Mouse (Mus musculus): Measurements from ENCODE around the gene Zfp566.

Zfp566 gene

DNA sequence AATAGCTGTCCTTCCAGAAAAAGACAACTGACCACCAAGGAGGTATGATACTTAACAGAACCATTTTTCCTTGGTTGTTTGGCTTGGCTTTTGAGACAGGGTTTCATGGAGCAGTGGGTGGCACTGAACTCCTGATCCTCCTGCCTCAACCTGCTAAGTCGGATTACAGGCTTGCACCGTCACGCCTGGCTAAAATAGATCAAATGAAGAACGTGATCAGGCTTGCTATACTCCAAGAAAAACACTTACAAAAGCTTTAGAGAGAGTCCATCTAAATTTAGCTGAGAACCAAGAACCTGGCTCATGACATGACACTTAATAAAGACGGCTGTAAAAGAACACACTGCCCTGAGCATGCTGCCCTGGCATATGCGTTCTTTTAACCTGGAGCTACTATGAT lies 30.0 kb downstream of the Zfp566 start:
- DNase-seq (ENCODE audit: low read depth, low spot score) = no peak

DNA sequence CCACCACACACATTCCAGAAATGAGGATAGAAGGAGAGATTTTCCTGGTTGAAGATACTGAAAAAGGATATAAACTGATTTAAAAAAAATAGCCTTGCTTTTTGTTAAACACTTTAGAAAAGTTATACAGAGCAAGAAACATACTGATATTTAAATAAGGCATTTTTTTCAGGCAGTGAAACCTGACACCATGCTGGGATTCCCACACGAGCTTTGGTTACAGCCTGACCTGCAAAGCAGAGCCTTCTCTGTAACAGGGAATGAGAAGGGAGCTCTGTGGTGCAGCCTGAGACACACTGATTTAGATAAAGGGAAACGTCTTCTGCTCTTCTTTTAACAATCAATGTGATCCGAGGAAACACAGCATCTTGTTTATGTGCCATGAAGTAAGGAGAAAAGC lies 36.7 kb downstream of the Zfp566 start:
- no peak for DNase-seq (ENCODE audit: low read depth, low spot score)

DNA sequence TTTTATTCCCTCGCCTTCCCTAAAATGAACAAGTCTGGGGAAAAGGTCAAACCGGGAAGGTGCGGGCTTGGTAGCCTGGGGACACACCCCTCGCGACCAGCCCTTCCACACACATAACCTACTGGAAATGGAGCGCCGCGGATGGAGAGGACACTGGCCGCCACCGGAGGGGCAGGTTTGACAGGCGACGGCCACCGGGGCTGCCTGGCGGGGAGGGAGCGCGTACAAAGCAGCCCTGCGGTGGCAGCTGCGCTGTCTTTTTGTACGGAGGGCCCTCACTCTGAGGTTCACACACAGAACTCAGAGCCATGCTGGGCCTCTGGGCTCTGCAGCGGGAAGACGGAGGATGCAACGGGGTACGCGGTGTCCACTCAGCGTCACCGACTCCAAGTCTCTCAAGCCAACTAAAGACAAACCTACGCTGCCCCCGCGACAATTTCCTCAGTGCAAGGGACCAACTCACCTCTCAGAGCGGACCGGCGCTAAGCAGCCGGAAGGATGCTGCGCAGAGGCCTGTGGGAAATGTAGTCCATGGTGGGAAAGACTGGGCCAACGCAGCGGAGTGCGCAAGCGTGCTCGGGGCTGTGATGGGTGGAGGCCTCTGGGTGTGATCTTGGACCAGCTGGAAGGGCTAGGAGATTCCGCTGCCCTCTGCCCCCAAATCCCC lies 39.3 kb downstream of the Zfp566 start, which contains the start of gene Zfp14:
TSS of gene Zfp14 (minus strand) at position 499 of the 667 bp plus-strand sequence.
- peak; percentile 89 for DNase-seq (ENCODE audit: low read depth, low spot score)

DNA sequence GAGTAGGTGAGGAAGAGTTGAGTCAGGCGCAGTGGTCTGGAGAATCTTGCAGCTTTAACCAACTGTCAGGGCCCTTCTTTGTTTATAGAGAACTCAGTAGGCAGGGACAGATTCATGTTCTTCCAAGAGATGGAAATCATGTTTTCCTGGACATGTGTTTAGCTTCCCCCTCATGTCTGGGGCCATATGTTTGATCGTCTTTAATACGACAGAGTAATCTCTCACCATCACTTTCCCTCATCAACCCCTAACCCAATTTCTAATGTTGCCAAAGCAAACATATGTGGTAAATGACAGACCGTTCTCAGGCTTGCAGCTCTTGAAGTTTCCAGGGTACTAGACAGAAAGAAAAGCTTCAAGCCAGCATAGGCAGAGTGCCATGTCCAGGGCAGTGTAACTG lies 42.2 kb downstream of the Zfp566 start:
- no peak for DNase-seq (ENCODE audit: low read depth, low spot score)

DNA sequence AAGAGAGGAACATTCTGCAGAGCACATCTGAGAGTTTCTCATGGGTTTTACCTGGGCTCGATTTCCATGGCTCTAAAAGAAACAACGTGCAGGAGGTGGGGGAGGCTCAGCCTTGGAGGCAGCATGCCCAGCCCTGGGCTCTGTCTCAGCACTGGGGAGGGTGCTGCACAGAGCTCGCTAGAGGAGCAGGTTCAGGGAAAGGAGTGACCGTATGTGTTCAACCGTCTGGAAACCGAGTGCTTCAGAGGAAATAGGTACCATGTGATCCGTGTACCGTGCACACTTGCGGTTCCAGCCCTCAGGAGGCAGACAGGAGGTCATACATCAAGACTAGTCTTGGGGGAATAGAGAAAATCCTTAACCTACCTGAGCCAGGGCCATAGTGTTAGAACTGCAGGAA lies 46.0 kb downstream of the Zfp566 start:
- DNase-seq (ENCODE audit: low read depth, low spot score) = no peak

DNA sequence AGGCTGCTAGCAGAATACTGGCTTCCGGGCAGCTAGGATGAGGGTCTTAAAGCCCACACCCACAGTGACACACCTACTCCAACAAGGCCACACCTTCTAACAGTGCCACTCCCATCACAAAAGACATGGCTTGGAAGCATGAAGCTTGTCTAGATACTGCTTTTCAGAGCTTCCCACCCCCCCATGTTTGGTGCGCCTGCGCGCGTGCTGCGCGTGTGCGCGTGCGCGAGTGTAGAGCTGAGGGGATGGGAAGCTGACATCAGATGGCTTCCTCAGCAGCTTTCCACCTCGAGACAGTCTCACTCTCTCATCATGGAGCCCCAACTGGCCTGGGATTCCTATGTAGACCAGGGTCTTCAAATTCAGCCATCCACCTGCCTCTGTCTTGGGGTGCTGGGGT lies 56.0 kb downstream of the Zfp566 start:
- DNase-seq (ENCODE audit: low read depth, low spot score) = peak; percentile 70

DNA sequence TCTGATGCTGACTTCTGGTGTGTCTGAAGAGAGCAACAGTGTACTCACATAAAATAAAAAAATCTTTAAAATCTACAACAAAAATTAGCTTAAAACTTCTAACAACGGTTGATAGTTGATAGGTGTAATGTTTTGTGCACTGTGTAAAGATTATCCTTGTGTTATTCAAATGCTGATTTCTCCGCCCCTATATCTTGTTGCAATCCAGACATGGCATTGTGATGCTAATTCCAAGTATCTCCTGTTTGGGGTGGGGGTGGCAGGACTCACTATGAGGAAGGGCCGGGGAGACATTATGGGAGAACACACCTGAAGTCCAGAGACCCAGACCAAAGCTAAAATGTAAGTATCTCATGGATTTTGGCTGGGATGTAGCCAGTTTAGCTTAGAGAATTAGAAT lies 58.9 kb downstream of the Zfp566 start:
- DNase-seq (ENCODE audit: low read depth, low spot score) = peak; percentile 85

DNA sequence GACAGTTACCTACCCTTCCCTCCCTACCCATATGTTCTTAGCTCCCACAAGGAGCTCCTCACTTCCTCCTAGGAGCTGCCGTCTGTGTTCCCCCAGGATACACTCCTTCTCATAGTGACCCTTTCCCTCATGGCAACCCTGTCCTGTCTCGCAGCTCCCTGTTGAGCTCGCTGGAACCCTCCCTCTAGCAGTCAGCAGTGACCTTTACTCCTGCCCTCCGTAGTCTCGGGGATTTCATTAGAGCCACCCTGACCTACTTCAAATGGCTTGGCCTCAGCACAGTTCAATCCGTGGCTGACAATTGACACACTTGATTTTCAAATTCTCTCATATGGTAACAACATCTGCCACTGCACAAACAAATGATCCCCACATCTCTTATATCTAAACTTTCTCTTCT lies 59.6 kb downstream of the Zfp566 start:
- DNase-seq (ENCODE audit: low read depth, low spot score) = no peak

DNA sequence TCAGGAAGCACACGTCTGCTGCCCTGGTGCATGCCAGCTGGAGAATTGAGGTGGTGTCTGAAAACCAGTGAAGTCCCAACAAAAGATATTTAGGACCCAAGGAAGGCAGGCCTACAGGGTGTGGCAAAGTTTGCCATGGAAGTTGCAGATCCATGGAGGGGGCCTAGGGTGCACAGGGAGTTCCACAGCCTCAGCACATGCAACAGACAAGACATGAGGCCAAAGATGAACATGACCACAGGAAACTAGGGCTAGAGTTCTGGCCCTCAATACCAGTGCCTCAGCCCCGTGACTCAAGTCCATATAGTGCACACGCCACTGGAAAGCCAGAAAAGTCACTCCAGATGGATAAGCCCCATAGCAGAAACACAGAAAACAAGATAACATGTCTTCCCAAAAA lies 61.8 kb downstream of the Zfp566 start:
- DNase-seq (ENCODE audit: low read depth, low spot score) = no peak

All from ES-CJ7 (cell line).